Mouse (Mus musculus) neural tube, embryonic 12.5 days (tissue): ENCODE data around the gene Slc39a7. TPM values are rescaled to one million over a fixed set of nuclear protein-coding genes. Genes with fewer than 3 reads are reported as not detected.
"Not testable (repeated sequence)": the region's sequence is repeated elsewhere in the genome, so short reads cannot be mapped to it uniquely, and the experiment has no call there.

Source experiments
- ATAC-seq: fragments of 200-750 bp; cut with Nextera tagmentation; 2 replicates; pipeline ENCODE4 v1.8.0; 2017; ENCODE audit warnings: low read depth, mild to moderate bottlenecking, moderate TSS enrichment, moderate library complexity; ENCODE audit not compliant: low FRiP score
- H3K27ac ChIP-seq: fragments of 300-500 bp; sonication (generic); 2 replicates; pipeline ENCODE4 v1.5.1; 2016
- H3K27me3 ChIP-seq: fragments of 300-500 bp; sonication (generic); replicated peaks from 2 replicates; pipeline ENCODE4 v1.6.1; 2016; ENCODE audit warnings: mild to moderate bottlenecking
- H3K36me3 ChIP-seq: fragments of 300-500 bp; sonication (generic); 2 replicates; pipeline ENCODE4 v1.6.1; 2016; ENCODE audit warnings: mild to moderate bottlenecking
- H3K4me1 ChIP-seq: fragments of 300-500 bp; sonication (generic); 2 replicates; pipeline ENCODE4 v1.6.1; 2016
- H3K4me2 ChIP-seq: fragments of 300-500 bp; sonication (generic); replicated peaks from 2 replicates; pipeline ENCODE4 v1.6.1; 2016; ENCODE audit warnings: mild to moderate bottlenecking
- H3K4me3 ChIP-seq: fragments of 300-500 bp; sonication (generic); 2 replicates; pipeline ENCODE4 v1.5.1; 2016
- H3K9ac ChIP-seq: fragments of 300-500 bp; sonication (generic); 2 replicates; pipeline ENCODE4 v1.6.1; 2016; ENCODE audit warnings: mild to moderate bottlenecking
- H3K9me3 ChIP-seq: fragments of 300-500 bp; sonication (generic); 2 replicates; pipeline ENCODE4 v1.6.1; 2016; ENCODE audit warnings: mild to moderate bottlenecking
- WGBS: fragments of 180-500 bp; shearing (Covaris S2); methylation state at CpG from one replicate; pipeline ENCODE4 v1.1.7; 2016; 5-methylcytosine and 5-hydroxymethylcytosine counted together
- polyA plus RNA-seq: library from polyadenylated mRNA; unstranded; fragments of >200 nt; fragmentation: Nextera tagmentation; extraction: Ambion mirVana; gene quantifications from 2 replicates; pipeline ENCODE4 v1.2.1, GENCODE M21; 2016

Gene Slc39a7
- polyA plus RNA-seq, 1 experiment from 2014 or later: 172 TPM

- Histone ChIP-seq H3K4me2 (no peak overlapping the region; the same call in 1 of the 2 replicates), H3K27me3 (no peaks in the 10 kb centered on the region), H3K4me1 (peaks cover 39% of the 10 kb centered on the region), H3K9ac (no peak overlapping the region), H3K27ac (no peak overlapping the region), H3K36me3 (peaks cover 32% of the 10 kb centered on the region), H3K9me3 (peaks cover 5% of the 10 kb centered on the region; the same call in 1 of the 2 replicates), H3K4me3 (no peak overlapping the region)
- no peak for ATAC-seq
- WGBS: 94% methylated on average over 20 of the region's 20 CpGs
Measured at GRCm38 (mm10) chr17:34022987-34023386, 8.5 kb downstream of the Slc39a7 start.

DNA sequence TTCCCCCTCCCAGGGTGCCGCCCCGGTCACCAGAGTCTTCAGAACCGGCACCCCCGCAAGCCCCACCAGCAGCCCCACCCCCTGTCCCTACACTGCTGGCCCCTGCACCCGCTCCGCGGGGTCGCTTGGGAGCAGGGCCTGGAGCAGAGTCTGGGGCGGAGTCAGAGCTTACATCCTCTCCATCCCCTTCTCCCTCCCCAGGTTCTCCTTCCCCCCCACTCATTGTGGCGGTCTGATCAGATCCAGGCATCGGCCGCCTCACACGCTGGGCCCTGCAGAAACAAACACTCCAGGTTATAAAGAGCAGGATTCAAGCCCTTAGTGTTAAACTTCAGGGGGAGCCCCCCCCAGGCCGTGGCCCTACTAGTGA is 9.1 kb downstream of the Slc39a7 start:
- WGBS: 96% methylated on average over 14 of the region's 14 CpGs
- H3K9ac ChIP-seq: no peak overlapping the region
- no peak overlapping the region for H3K27ac ChIP-seq
- H3K9me3 ChIP-seq: peaks cover 5% of the 10 kb centered on the region; the same call in 1 of the 2 replicates
- 0 out of 2 replicates have a peak overlapping the region, but pooled peaks have one; percentile 6 for H3K4me2 ChIP-seq
- H3K4me1 ChIP-seq: peaks cover 34% of the 10 kb centered on the region
- H3K4me3 ChIP-seq: no peak overlapping the region
- peaks cover 32% of the 10 kb centered on the region for H3K36me3 ChIP-seq
- H3K27me3 ChIP-seq: no peaks in the 10 kb centered on the region
- ATAC-seq: no peak

- H3K9me3 ChIP-seq: peaks cover 5% of the 10 kb centered on the region; the same call in 1 of the 2 replicates
- peaks cover 28% of the 10 kb centered on the region for H3K4me1 ChIP-seq
- peaks cover 32% of the 10 kb centered on the region for H3K36me3 ChIP-seq
- no peak for ATAC-seq
- no peak overlapping the region for H3K4me2 ChIP-seq
- H3K9ac ChIP-seq: no peak overlapping the region
- no peak overlapping the region for H3K27ac ChIP-seq
- H3K4me3 ChIP-seq: no peak overlapping the region
- 95% methylated on average over 23 of the region's 23 CpGs for WGBS
- no peaks in the 10 kb centered on the region for H3K27me3 ChIP-seq
Measured at GRCm38 (mm10) chr17:34021539-34022413, 9.7 kb downstream of the Slc39a7 start.

DNA sequence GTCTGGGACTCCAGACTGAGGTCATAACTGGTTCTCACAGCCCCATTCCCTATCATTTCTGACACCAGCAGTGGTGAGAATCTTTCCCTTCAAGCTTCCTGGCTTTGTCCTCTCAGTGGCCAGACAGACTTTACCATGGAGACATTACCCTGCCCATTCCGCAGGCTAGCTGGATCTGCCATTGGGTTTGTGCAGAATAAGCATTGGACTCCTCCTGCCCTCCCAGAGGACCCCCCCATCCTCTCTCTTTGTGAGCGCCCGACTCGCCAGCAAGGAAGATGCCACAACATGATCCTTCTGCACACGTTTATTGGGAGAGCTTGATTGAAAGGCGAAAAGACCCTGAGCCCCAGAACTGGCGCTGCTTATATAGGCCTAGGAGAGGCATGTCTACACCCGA is 18.0 kb downstream of the Slc39a7 start:
- no peaks in the 10 kb centered on the region for H3K27me3 ChIP-seq
- peaks cover 9% of the 10 kb centered on the region for H3K36me3 ChIP-seq
- H3K27ac ChIP-seq: no peak overlapping the region
- H3K4me1 ChIP-seq: no peaks in the 10 kb centered on the region
- no peak overlapping the region for H3K4me3 ChIP-seq
- H3K4me2 ChIP-seq: no peak overlapping the region
- 91% methylated on average over 8 of the region's 8 CpGs for WGBS
- no peaks in the 10 kb centered on the region for H3K9me3 ChIP-seq
- ATAC-seq: no peak
- no peak overlapping the region for H3K9ac ChIP-seq

DNA sequence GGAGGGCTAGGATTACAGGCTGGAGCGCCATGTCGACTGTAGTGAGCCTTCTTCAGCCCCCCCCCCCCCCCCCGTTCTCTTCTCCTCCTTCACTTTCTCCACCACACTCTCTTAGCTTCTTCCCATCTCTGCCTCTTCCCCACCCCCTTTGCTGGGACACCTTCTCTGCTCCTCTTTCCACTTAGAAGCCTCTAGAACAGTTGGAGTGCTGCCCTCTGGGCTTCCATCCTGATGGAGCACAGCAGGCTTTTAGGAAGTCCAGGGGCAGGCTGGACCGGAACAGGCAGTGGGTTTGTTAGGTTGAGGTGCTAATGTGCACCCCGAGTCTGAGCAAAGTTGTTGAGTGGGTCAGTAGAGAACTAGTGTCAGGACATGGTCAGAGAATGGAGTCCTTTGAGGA is 21.3 kb downstream of the Slc39a7 start:
- no peak overlapping the region for H3K4me3 ChIP-seq
- no peaks in the 10 kb centered on the region for H3K9me3 ChIP-seq
- no peak overlapping the region for H3K9ac ChIP-seq
- H3K36me3 ChIP-seq: peaks cover 9% of the 10 kb centered on the region
- ATAC-seq: no peak
- no peak overlapping the region for H3K27ac ChIP-seq
- H3K27me3 ChIP-seq: no peaks in the 10 kb centered on the region
- WGBS: 79% methylated on average over 5 of the region's 5 CpGs
- no peak overlapping the region for H3K4me2 ChIP-seq
- H3K4me1 ChIP-seq: no peaks in the 10 kb centered on the region

GRCm38 (mm10) chr17:34006570-34006969 is 24.9 kb downstream of the Slc39a7 start:
- no peaks in the 10 kb centered on the region for H3K36me3 ChIP-seq
- no peak overlapping the region for H3K9ac ChIP-seq
- no peaks in the 10 kb centered on the region for H3K9me3 ChIP-seq
- H3K4me2 ChIP-seq: no peak overlapping the region
- ATAC-seq: no peak
- H3K27me3 ChIP-seq: peaks cover under 1% of the 10 kb centered on the region; the same call in 1 of the 2 replicates
- no peak overlapping the region for H3K4me3 ChIP-seq
- no peak overlapping the region for H3K27ac ChIP-seq
- WGBS: 48% methylated on average over 2 of the region's 2 CpGs
- no peaks in the 10 kb centered on the region for H3K4me1 ChIP-seq

GRCm38 (mm10) chr17:34003426-34003825 is 28.1 kb downstream of the Slc39a7 start:
- no peak overlapping the region for H3K9ac ChIP-seq
- peaks cover 27% of the 10 kb centered on the region for H3K27me3 ChIP-seq
- no peak for ATAC-seq
- 6% methylated on average over 5 of the region's 5 CpGs for WGBS
- no peak overlapping the region for H3K4me2 ChIP-seq
- no peak overlapping the region for H3K27ac ChIP-seq
- peaks cover 10% of the 10 kb centered on the region for H3K4me1 ChIP-seq
- H3K36me3 ChIP-seq: no peaks in the 10 kb centered on the region
- no peak overlapping the region for H3K4me3 ChIP-seq
- no peaks in the 10 kb centered on the region for H3K9me3 ChIP-seq

DNA sequence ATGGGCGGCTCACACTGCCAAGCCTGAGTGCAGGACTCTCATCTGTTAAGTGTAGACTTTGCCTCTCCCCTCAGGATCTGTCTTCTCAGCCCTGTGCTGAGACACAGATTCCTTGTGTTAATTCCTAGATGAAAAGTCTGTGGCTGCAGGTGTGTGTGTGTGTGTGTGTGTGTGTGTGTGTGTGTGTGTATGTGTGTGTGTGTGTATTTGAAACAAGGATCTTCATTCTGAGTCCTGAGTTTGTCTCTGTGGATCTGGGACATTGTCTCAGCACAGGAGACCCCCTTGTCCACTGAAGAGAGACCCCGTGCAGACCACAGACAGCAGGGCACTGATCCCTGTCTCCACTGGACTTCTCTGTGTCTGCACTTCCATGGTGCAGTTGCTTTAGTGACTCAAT is 30.7 kb downstream of the Slc39a7 start:
- not testable (repeated sequence) for ATAC-seq, H3K9ac ChIP-seq
- 0 out of 2 replicates have a peak overlapping the region, but pooled peaks have one; percentile 50 for H3K4me3 ChIP-seq

GRCm38 (mm10) chr17:34000150-34000537 is 31.3 kb downstream of the Slc39a7 start, which contains the start of gene H2-K1:
Gene H2-K1 (minus strand): TSS chr17:34000347.
- Histone ChIP-seq H3K9me3 (no peaks in the 10 kb centered on the region), H3K36me3 (no peaks in the 10 kb centered on the region), H3K9ac (peak within 1 kb of the TSS; percentile 47), H3K27ac (no peak within 1 kb of the TSS), H3K27me3 (peaks cover 27% of the 10 kb centered on the region), H3K4me3 (peak within 1 kb of the TSS; percentile 50), H3K4me1 (peaks cover 10% of the 10 kb centered on the region), H3K4me2 (peak within 1 kb of the TSS; percentile 98)
- ATAC-seq: peak; percentile 68
- under 1% methylated on average over 23 of the region's 30 CpGs for WGBS

More for the DNA sequence above, 30.7 kb downstream of the Slc39a7 start:
- not testable (repeated sequence) for H3K27ac ChIP-seq, H3K4me2 ChIP-seq, H3K36me3 ChIP-seq, H3K9me3 ChIP-seq
- peaks cover 27% of the 10 kb centered on the region for H3K27me3 ChIP-seq
- 53% methylated on average over 2 of the region's 2 CpGs for WGBS
- peaks cover 10% of the 10 kb centered on the region for H3K4me1 ChIP-seq

- Histone ChIP-seq H3K9ac (peak overlapping the region; percentile 47), H3K27ac (no peak overlapping the region), H3K4me1 (peaks cover 10% of the 10 kb centered on the region), H3K9me3 (no peaks in the 10 kb centered on the region), H3K36me3 (no peaks in the 10 kb centered on the region), H3K27me3 (peaks cover 27% of the 10 kb centered on the region), H3K4me3 (peak overlapping the region; percentile 50), H3K4me2 (peak overlapping the region; percentile 98)
- WGBS: 2% methylated on average over 87 of the region's 87 CpGs
- ATAC-seq: peak; percentile 48
Measured at GRCm38 (mm10) chr17:33999341-34000149, 31.9 kb downstream of the Slc39a7 start.

- not testable (repeated sequence) for ATAC-seq, H3K9ac ChIP-seq, H3K9me3 ChIP-seq, H3K4me2 ChIP-seq, H3K36me3 ChIP-seq, H3K4me3 ChIP-seq, H3K27ac ChIP-seq
- H3K27me3 ChIP-seq: peaks cover 27% of the 10 kb centered on the region
- H3K4me1 ChIP-seq: peaks cover 10% of the 10 kb centered on the region
- WGBS: 70% methylated on average over 5 of the region's 5 CpGs
Measured at GRCm38 (mm10) chr17:33998697-33999096, 32.8 kb downstream of the Slc39a7 start.

DNA sequence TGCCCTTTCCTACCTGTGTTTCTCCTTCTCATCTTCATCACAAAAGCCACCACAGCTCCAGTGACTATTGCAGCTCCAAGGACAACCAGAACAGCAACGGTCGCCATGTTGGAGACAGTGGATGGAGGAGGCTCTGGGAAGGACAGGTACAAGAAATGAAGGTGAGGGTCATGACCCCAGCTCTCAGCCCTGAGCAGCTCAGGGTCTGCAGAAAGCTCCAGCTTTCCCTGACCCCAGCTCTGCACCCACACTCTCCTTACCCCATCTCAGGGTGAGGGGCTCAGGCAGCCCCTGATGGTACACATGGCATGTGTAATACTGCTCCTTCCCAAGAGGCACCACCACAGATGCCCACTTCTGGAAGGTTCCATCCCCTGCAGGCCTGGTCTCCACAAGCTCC is 34.5 kb downstream of the Slc39a7 start:
- H3K9ac ChIP-seq, H3K4me3 ChIP-seq, H3K36me3 ChIP-seq, H3K9me3 ChIP-seq, H3K4me2 ChIP-seq, H3K27ac ChIP-seq, ATAC-seq: not testable (repeated sequence)
- 91% methylated on average over 2 of the region's 2 CpGs for WGBS
- H3K4me1 ChIP-seq: peaks cover 10% of the 10 kb centered on the region
- peaks cover 27% of the 10 kb centered on the region for H3K27me3 ChIP-seq
